Mouse (Mus musculus) stomach, postnatal 0 days (tissue): Measurements from ENCODE around the gene Tusc2. TPM values are rescaled to one million over a fixed set of nuclear protein-coding genes. Genes with fewer than 3 reads are reported as not detected.

Source experiments
- ATAC-seq: fragments of 200-750 bp; cut with Nextera tagmentation; 2 replicates; pipeline ENCODE4 v1.8.0; 2017; ENCODE audit not compliant: low FRiP score, low TSS enrichment
- DNase-seq: peaks from one replicate; pipeline ENCODE4 v3.0.0-alpha.2; 2016; ENCODE audit warnings: low spot score
- H3K27ac ChIP-seq: fragments of 300-500 bp; sonication (generic); replicated peaks from 2 replicates; pipeline ENCODE4 v1.5.1; 2014; ENCODE audit warnings: mild to moderate bottlenecking, control low read depth
- H3K27me3 ChIP-seq: fragments of 300-500 bp; sonication (generic); 2 replicates; pipeline ENCODE4 v1.6.1; 2014; ENCODE audit warnings: low read length; ENCODE audit not compliant: control insufficient read depth, insufficient read depth
- H3K36me3 ChIP-seq: fragments of 300-500 bp; sonication (generic); 2 replicates; pipeline ENCODE4 v1.6.1; 2014; ENCODE audit warnings: low read length, mixed read lengths; ENCODE audit not compliant: control insufficient read depth, insufficient read depth
- H3K4me1 ChIP-seq: fragments of 300-500 bp; sonication (generic); replicated peaks from 2 replicates; pipeline ENCODE4 v1.6.1; 2014; ENCODE audit warnings: antibody characterized with exemption; ENCODE audit not compliant: control insufficient read depth, insufficient read depth
- H3K4me2 ChIP-seq: fragments of 300-500 bp; sonication (generic); replicated peaks from 2 replicates; pipeline ENCODE4 v1.6.1; 2014; ENCODE audit warnings: low read depth, mild to moderate bottlenecking, control low read depth, moderate library complexity
- H3K4me3 ChIP-seq: fragments of 300-500 bp; sonication (generic); 2 replicates; pipeline ENCODE4 v1.5.1; 2014; ENCODE audit warnings: low read depth, low read length, control low read depth
- H3K9ac ChIP-seq: fragments of 300-500 bp; sonication (generic); 2 replicates; pipeline ENCODE4 v1.6.1; 2014; ENCODE audit warnings: mild to moderate bottlenecking, low read length, control low read depth, mixed read lengths
- H3K9me3 ChIP-seq: fragments of 300-500 bp; sonication (generic); 2 replicates; pipeline ENCODE4 v1.6.1; 2016; ENCODE audit warnings: low read length; ENCODE audit not compliant: control insufficient read depth
- CTCF ChIP-seq: IDR thresholded peaks from 2 replicates; pipeline ENCODE4 v1.5.1; 2016; ENCODE audit warnings: antibody characterized with exemption, low read depth, mild to moderate bottlenecking, moderate library complexity
- EP300 ChIP-seq: optimal IDR thresholded peaks from 2 replicates; pipeline ENCODE3; 2016; ENCODE audit warnings: antibody characterized with exemption
- WGBS: fragments of 180-500 bp; shearing (Covaris S2); extraction: QIAGEN DNeasy Blood & Tissue Kit; methylation state at CpG from one replicate; pipeline ENCODE4 v1.1.7; 2014; 5-methylcytosine and 5-hydroxymethylcytosine counted together
- polyA plus RNA-seq: library from polyadenylated mRNA; unstranded; fragments of >200 nt; fragmentation: Nextera tagmentation; extraction: Ambion mirVana; gene quantifications from 2 replicates; pipeline ENCODE4 v1.2.1, GENCODE M21; 2015

Gene Tusc2
- polyA plus RNA-seq, 1 experiment from 2014 or later: 44.9 TPM

DNA sequence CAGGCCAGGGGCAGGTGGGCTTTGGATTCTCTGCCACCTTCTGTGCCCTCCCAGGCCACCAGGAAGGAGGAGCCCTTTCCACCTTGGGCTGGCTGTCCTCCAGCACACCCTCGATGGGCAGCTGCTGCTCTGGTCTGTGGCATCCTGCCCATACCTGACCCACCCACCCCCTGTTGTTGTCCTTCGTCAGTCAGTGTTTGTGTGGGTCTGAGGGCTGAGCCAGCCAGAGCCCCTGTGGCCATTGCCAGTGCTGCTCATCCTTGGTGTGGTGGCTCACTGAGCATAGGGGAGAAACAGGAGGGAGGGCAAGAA, 40.7 kb upstream of the Tusc2 start:
- H3K27me3 ChIP-seq: no peaks in the 10 kb centered on the region; the same call in 1 of the 2 replicates
- H3K27ac ChIP-seq: no peak overlapping the region
- 31% methylated on average over 2 of the region's 2 CpGs for WGBS
- no peak for DNase-seq
- no peak for TF ChIP-seq EP300
- no peak for TF ChIP-seq CTCF
- H3K9ac ChIP-seq: no peak overlapping the region
- no peaks in the 10 kb centered on the region for H3K36me3 ChIP-seq
- H3K4me3 ChIP-seq: no peak overlapping the region
- H3K9me3 ChIP-seq: no peaks in the 10 kb centered on the region
- peak overlapping the region; percentile 49 for H3K4me2 ChIP-seq
- H3K4me1 ChIP-seq: peaks cover 4% of the 10 kb centered on the region; the same call in 1 of the 2 replicates
- ATAC-seq: no peak

DNA sequence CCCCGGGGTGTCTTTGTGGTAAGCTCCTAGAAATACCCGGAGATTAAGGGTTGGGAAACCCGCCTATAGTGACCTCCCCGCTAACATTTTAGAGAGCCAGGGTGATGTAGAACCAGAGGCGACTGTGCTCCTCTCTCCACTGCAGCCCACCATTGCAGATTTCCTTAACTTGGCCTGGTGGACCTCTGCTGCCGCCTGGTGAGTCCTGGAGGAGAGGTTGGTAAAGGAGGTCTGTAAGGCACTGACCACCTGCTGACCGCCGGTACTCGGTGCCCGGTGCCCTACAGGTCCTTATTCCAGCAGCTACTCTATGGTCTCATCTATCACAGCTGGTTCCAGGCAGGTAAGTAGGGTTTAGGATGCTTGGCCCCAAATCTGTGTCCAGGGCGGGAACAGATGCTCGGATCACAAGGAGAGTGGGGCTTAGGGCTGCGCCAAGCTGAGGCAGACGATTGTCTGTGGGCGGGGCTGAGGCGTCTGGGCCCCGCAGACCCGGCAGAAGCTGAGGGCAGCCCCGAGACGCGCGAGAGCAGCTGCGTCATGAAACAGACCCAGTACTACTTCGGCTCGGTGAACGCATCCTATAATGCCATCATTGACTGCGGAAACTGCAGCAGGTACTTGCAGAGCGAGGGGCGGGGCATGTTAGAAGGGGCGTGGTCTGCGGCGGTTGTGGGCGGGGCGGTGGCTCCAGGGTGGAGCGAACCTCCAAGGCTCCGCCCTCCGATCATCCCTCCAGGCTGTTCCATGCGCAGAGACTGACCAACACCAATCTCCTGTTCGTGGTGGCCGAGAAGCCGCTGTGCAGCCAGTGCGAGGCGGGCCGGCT, 36.6 kb upstream of the Tusc2 start:
- Histone ChIP-seq H3K4me2 (peak overlapping the region; percentile 66), H3K27ac (no peak overlapping the region), H3K36me3 (no peaks in the 10 kb centered on the region), H3K9ac (no peak overlapping the region), H3K27me3 (peaks cover 2% of the 10 kb centered on the region; the same call in 1 of the 2 replicates), H3K4me3 (peak overlapping the region; percentile 32), H3K9me3 (no peaks in the 10 kb centered on the region), H3K4me1 (peaks cover 4% of the 10 kb centered on the region; the same call in 1 of the 2 replicates)
- TF ChIP-seq EP300 (no peak), CTCF (peak; percentile 30)
- DNase-seq (peak; percentile 92), ATAC-seq (peak; percentile 73)
- 5% methylated on average over 40 of the region's 44 CpGs for WGBS

DNA sequence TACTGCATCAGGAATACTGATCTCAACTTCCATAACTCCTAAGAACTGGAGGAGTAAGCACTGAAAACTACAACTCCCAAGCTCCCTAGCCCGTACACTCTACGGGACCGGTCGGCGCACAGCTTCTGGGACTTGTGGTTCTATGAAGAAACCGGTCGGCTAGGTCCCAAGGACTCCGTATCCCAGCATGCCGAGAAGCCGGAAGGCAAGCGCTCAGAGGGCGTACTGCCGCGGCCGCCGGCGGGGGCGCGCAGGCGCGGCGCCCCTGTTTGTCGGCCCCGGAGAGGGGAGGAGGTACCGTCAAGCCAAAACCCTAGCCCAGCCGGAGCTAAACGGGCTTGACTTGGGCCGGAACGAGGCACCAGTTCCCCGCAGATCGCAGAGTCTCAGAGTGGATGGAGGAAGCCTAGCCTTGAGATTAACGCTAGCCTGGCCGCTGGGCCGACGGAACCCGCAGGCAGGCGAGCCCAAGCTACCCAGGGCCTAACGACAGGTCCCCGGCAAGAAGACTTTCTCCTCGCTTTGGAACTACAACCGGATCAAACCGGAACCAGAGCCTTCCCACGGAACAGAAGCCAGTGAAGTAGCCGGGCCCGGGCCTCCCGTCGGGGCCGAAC, 29.2 kb upstream of the Tusc2 start, which contains the start of gene Tmem115:
Tmem115 (plus strand) TSS at position 155 of the 617 bp plus-strand sequence.
- Histone ChIP-seq H3K4me3 (peak within 1 kb of the TSS; percentile 84), H3K4me1 (peaks cover 8% of the 10 kb centered on the region; the same call in 1 of the 2 replicates), H3K27me3 (no peaks in the 10 kb centered on the region), H3K27ac (peak within 1 kb of the TSS; percentile 94), H3K9me3 (no peaks in the 10 kb centered on the region), H3K36me3 (no peaks in the 10 kb centered on the region; the same call in 1 of the 2 replicates), H3K4me2 (peak within 1 kb of the TSS; percentile 95), H3K9ac (peak within 1 kb of the TSS; percentile 91)
- under 1% methylated on average over 47 of the region's 48 CpGs for WGBS
- DNase-seq (peak; percentile 94), ATAC-seq (peak; percentile 99)
- TF ChIP-seq EP300 (no peak), CTCF (peak; percentile 41)

DNA sequence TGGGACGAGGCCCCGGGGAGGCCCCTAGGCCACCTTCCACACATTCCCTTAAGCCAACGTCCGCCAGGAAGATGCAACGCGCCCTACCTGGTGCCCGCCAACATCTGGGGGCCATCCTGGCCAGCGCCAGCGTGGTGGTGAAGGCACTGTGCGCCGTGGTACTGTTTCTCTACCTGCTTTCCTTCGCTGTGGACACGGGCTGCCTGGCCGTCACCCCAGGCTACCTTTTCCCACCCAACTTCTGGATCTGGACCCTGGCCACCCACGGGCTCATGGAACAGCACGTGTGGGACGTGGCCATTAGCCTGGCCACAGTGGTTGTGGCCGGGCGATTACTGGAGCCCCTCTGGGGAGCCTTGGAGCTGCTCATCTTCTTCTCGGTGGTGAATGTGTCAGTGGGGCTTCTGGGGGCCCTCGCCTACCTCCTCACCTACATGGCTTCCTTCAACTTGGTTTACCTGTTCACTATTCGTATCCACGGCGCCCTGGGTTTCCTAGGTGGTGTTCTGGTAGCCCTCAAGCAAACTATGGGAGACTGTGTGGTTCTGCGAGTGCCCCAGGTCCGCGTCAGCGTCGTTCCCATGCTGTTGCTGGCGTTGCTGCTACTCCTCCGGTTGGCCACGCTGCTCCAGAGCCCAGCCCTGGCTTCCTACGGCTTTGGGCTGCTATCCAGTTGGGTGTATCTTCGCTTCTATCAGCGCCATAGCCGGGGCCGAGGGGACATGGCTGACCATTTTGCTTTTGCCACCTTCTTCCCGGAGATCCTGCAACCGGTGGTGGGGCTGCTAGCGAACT, 28.4 kb upstream of the Tusc2 start:
- Histone ChIP-seq H3K9ac (peak overlapping the region; percentile 91), H3K36me3 (peaks cover 5% of the 10 kb centered on the region; the same call in 1 of the 2 replicates), H3K4me1 (peaks cover 8% of the 10 kb centered on the region; the same call in 1 of the 2 replicates), H3K9me3 (no peaks in the 10 kb centered on the region), H3K27ac (peak overlapping the region; percentile 94), H3K4me2 (peak overlapping the region; percentile 95), H3K4me3 (peak overlapping the region; percentile 84), H3K27me3 (no peaks in the 10 kb centered on the region)
- TF ChIP-seq EP300: no peak
- TF ChIP-seq CTCF: no peak
- ATAC-seq: no peak
- under 1% methylated on average over 40 of the region's 40 CpGs for WGBS
- DNase-seq: peak; percentile 51

DNA sequence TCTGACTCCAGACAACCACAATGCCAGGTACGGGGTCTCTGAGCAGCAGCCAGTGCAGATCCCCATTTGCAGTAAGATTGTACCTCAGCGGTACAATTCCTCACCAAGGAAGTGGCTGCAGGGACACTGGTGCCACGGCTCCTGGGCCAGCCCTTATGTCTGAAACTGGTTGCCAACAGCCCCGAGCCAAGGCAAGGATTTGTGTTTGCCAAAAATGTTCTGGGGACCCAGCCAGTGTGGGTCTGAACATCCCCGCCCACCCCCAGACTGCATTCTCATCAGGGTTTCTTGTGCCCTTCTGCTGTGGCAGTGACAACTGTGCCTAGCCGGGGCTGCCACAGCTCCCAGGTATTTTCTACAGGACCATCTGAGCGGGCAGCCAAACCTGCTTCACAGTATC, 24.8 kb upstream of the Tusc2 start:
- no peak for TF ChIP-seq EP300
- no peak for TF ChIP-seq CTCF
- Histone ChIP-seq H3K9ac (no peak overlapping the region), H3K4me1 (peaks cover 8% of the 10 kb centered on the region; the same call in 1 of the 2 replicates), H3K27me3 (no peaks in the 10 kb centered on the region), H3K36me3 (peaks cover 9% of the 10 kb centered on the region), H3K4me2 (no peak overlapping the region), H3K27ac (no peak overlapping the region), H3K9me3 (no peaks in the 10 kb centered on the region), H3K4me3 (no peak overlapping the region)
- ATAC-seq (no peak), DNase-seq (no peak)
- 92% methylated on average over 7 of the region's 7 CpGs for WGBS
